Mouse (Mus musculus): ENCODE measurements around the gene Elf1.
A peak's percentile ranks its signal among the peaks of the same experiment; 100 is the strongest.

Elf1 gene

GRCm38 (mm10) chr14:79490246-79490645 lies 9.3 kb downstream of the Elf1 start:
- no peak for DNase-seq

GRCm38 (mm10) chr14:79494349-79494748 lies 13.4 kb downstream of the Elf1 start:
- DNase-seq, result no peak

- no peak for DNase-seq
These were observed 18.3 kb downstream of the Elf1 start for GRCm38 (mm10) chr14:79499326-79499725.

DNA sequence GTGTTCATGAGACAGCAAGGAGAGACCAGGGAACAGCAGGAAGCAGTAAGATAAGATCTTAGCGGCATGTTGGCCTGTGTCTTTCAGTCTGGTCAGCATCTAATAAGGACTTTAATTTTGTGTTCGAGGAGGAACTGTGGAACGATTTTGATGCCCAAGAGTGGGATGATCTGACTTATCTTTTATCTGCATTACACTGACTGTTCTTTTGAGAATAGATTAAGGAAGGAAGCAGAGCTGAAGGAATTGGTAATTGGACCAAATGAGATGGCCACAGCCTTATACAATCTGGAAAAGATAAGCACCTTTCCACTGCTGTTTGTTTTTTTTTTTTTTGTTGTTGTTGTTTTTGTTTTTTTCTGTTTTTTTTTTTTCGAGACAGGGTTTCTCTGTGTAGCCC lies 19.8 kb downstream of the Elf1 start:
- no peak for DNase-seq

- DNase-seq, result peak; percentile 48
These were observed 22.5 kb downstream of the Elf1 start for GRCm38 (mm10) chr14:79503371-79504075.

DNA sequence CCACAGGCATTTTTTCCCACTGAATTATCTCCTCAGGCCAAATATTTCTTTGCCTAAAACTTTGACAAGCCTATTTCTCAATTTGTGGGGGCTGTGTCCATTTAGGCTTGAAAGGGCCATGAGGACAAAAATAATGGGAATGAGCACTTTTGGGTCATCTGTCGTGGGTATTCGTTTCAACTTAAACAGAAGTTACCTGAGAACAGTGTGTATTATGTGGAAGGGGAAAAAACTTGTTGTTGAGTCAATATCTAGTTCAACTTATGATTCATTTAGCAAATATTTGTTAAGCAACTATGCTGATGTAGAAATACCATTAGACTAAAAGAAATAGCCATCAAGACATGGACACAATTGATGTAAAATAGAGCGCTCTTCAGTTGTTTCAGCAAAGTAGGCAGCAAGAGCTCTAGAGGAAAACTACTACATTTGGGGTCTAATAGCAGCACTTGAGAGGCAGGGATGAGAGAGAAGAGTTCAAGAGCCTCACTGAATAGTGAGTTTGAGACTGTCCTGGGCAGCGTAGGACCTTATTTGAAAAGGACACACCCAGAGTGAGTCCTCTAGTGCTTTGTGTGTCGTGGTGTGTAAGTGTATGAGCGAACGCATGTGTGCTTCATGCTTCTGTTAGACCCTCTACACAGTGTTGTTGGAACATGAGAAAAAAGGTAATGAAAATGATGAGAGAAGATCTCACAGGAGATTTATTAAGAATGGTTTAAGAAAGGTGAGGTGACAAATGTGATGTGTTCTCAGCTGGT lies 23.4 kb downstream of the Elf1 start:
- DNase-seq, result no peak

GRCm38 (mm10) chr14:79506207-79506606 lies 25.2 kb downstream of the Elf1 start:
- no peak for DNase-seq

DNA sequence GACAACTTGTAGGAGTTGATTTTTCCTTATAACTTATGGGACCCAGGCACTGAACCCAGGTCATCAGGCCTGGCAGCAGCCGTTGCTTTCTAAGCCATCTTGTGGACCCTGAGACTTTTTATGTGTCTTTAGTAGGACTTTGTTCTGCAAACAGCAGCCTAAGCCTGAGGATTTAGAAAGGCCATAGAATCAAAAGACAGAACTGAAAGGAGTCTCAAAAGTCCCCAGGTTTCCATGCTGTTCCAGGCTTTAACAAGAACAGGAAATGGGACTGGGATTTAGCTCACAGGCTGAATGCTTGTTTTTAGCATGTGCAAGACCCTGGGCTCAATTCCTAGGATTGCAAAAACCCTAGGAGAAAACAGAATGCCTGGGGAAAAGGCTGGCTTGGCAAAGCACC lies 26.9 kb downstream of the Elf1 start:
- no peak for DNase-seq

- no peak for DNase-seq
These were observed 27.8 kb downstream of the Elf1 start for GRCm38 (mm10) chr14:79508662-79509305.

GRCm38 (mm10) chr14:79511521-79511920 lies 30.5 kb downstream of the Elf1 start:
- no peak for DNase-seq

GRCm38 (mm10) chr14:79513951-79514350 lies 33.0 kb downstream of the Elf1 start:
- DNase-seq, result no peak

- no peak for DNase-seq
These were observed 34.1 kb downstream of the Elf1 start for GRCm38 (mm10) chr14:79515100-79515499.

DNA sequence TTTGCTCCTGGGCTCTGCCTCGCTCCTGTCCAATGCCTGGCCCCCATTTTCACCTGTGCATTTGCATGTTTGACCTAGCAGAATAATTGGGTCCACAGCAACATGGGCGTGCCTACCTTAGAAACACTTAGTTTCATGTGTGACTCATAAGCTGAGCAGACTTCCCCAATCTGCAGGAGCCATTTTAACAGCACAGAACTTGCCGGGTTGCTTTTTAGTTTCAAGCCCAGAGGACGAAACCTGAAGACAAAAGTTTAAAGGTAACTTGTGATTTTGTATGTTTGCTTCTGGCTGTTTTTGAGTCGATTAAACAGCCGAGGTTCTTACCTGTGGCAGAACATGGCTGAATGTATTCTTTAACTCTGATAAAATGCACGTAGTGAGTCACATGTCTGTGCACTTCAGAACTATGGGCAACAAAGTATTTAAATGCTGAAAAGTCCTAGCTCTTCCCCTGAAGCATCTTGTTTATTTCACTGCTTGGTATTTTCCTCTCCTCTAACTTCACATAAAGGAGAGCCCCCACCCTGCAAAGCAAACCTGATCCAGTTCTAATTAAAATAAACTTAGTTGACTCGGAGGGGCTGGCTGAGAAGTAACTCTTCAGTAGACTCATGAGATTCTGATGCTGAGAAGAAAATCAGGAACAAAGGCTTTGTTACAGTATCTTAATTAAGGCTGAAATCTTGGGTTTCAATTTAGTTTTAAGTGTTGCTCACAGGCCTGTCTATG lies 34.7 kb downstream of the Elf1 start:
- DNase-seq, result peak; percentile 58

- DNase-seq, result no peak
These were observed 35.2 kb downstream of the Elf1 start for GRCm38 (mm10) chr14:79516243-79516610.

GRCm38 (mm10) chr14:79516751-79517150 lies 35.8 kb downstream of the Elf1 start:
- no peak for DNase-seq

DNA sequence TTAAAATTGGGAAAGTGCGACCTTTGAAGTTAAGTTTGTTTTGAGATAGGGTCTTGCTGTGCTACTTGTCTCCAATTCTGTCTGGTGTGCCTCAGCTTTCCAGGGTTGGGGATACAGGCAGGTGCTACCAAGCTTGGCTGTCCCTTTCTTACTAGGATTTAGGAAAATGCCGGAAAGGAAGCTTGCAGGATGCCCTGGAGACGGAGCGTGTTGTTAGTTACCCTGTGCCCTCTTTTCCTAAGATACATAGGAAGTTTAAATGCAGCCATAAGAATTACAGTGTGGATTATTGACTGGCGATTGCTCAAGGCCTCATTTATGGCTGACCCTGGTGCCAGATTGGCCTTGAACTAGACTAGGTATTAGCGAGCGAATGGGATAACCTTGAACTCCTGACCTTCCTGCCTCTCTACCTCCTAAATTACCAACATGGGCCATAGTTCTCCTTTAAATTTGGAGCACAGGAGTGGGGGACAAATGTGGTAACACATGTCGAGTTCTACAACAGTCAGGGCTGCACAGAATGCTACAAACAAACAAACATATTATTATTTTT lies 36.3 kb downstream of the Elf1 start:
- no peak for DNase-seq

- DNase-seq, result no peak
These were observed 37.1 kb downstream of the Elf1 start for GRCm38 (mm10) chr14:79518123-79518522.

- DNase-seq, result no peak
These were observed 38.0 kb downstream of the Elf1 start for GRCm38 (mm10) chr14:79518761-79519662.

- no peak for DNase-seq
These were observed 38.6 kb downstream of the Elf1 start for GRCm38 (mm10) chr14:79519663-79519975.

DNA sequence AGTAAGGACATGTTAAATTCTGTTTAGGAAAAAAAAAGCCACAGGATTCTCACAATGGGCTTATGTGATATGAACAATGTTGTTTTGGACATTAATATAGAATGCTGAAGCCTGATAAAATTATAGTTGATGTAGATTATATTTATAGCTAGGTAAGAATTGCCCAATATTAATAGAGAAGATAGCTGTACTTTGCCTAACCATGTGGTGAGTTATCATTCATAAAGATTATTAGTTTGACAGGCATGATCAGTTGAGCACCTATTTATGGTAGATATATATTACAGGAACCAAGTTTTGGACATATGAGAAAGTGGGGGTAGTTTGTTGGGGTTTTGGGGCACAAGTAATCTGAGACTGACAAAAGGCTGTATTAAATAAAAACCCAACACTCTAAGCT lies 39.6 kb downstream of the Elf1 start:
- DNase-seq, result no peak

GRCm38 (mm10) chr14:79521056-79521455 lies 40.1 kb downstream of the Elf1 start:
- no peak for DNase-seq

GRCm38 (mm10) chr14:79521471-79522117 lies 40.6 kb downstream of the Elf1 start:
- DNase-seq, result no peak

All from lung, postnatal 10 days (tissue).